Mouse (Mus musculus) ES-E14 (cell line): ENCODE data around the gene Gm45808.

Source experiments
- CHD2 ChIP-seq: IDR thresholded peaks from 2 replicates; pipeline ENCODE4 v1.6.1; 2014; ENCODE audit warnings: mild to moderate bottlenecking, low read depth, low read length, inconsistent platforms
- MAFK ChIP-seq: IDR thresholded peaks from 2 replicates; pipeline ENCODE4 v1.6.1; 2014; ENCODE audit warnings: mild to moderate bottlenecking, low read depth, low read length, inconsistent platforms; ENCODE audit not compliant: insufficient read depth
- ZC3H11A ChIP-seq: IDR thresholded peaks from 2 replicates; pipeline ENCODE4 v1.6.1; 2012; ENCODE audit warnings: low read depth, mild to moderate bottlenecking, inconsistent platforms, low read length, borderline replicate concordance
- ZNF384 ChIP-seq: IDR thresholded peaks from 2 replicates; pipeline ENCODE4 v1.6.1; 2012; ENCODE audit warnings: low read depth, low read length, inconsistent platforms

DNA sequence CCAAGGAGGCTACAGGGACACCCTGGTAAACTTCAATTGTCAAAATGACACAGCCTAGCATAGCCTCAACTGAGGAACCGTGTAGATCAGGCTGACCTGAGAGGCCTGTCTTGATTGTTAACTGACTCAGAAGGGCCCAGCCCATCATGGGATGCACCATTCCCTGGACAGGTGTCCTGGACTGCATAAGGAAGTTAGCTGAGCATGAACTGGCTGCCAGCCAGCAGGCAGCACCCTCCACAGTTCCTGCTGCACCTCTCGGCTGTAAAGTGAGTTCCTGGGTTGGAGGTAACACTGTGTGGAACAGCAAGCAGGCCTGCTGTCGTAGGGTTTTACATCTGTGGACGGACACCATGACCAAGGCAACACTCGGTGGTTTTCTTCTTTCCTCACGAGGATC, 21.0 kb upstream of the Gm45808 start:
- TF ChIP-seq ZC3H11A: no peak
- no peak for TF ChIP-seq ZNF384
- TF ChIP-seq MAFK: no peak
- no peak for TF ChIP-seq CHD2
